Mouse (Mus musculus) heart, postnatal 4 days (tissue): ENCODE measurements around the gene Fut8. TPM values are rescaled to one million over a fixed set of nuclear protein-coding genes. Genes with fewer than 3 reads are reported as not detected.

Experiments used
- DNase-seq: peaks from one replicate; pipeline ENCODE4 v3.0.0; 2021
- total RNA-seq, 2 experiments: library from RNA; stranded (reverse); gene quantifications; 2 replicates each; pipeline ENCODE4 v1.2.3; 2021

Gene Fut8
- total RNA-seq, 2 experiments from 2014 or later, result 21.9 to 22.3 TPM

DNA sequence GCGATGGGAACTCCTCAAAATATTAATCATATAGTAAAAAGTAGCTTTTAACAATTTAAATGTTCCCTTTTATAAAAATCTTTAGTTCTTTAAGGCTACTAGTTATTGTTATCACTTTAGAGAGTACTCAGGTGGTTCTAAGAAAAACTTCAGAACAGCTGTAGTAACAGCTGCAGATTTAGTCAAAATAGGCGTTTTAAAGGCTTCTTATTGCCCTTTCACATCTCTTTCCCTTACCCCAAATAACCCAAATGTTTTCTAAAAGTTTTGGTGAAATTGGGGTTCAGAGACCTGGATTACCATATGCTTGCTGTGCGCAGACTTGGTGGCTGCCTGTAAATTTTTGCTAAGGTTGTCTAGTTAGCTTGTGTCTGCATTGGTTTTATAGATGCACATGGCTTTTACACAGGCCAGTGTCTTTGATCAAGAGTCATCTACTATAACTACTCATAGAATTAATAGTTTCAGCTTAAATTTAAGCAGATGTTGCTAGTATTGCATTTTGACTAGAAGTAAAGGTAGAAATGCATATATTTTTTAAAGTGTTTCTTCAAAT, 68.9 kb downstream of the Fut8 start:
- DNase-seq, result no peak

GRCm38 (mm10) chr12:77309507-77309906, 71.6 kb downstream of the Fut8 start:
- no peak for DNase-seq

DNA sequence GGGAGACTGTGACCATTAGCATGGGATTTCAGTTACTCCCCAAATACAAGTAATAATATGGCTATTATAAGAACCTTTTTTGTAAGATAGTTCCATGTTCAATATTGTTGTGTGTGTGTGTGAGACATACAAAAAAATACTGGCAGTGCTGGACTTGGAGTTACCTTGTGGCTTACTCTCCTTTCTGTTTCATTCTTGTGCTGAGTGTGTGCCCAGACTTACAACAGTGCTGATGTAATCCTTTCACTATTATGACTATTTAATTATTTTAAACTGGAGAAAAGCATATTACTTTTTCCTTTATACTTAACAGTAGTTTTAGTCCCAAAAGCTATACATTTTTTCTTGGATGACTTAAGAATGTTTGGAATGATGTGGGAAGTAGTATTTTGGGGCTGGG, 75.6 kb downstream of the Fut8 start:
- no peak for DNase-seq

DNA sequence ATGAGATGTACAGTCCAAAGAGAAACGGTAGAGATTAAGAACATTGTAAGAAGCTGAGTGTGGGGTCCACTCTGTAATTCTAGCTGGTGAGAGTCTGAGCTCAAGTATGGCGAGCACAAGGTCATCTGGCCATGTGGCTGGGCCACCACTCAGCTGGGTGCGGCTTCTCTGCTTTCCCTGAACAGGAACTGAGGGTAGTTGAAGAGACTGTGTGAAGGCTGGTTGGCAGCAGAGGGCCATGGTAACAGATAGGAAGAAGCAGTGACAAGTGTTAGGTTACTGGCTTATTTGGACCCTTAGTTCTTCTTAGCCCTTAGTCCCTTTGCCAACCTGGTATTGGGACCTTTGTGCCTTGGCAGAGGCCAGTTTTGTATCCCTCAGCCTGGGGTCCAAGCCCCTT, 86.2 kb downstream of the Fut8 start:
- DNase-seq, result no peak

GRCm38 (mm10) chr12:77346521-77346920, 108.6 kb downstream of the Fut8 start:
- no peak for DNase-seq

GRCm38 (mm10) chr12:77349543-77349942, 111.6 kb downstream of the Fut8 start:
- DNase-seq, result no peak

- DNase-seq, result no peak
These were observed 177.8 kb downstream of the Fut8 start for GRCm38 (mm10) chr12:77415720-77416119.

- no peak for DNase-seq
These were observed 183.9 kb downstream of the Fut8 start for GRCm38 (mm10) chr12:77421667-77422393.

- DNase-seq, result no peak
These were observed 188.2 kb downstream of the Fut8 start for GRCm38 (mm10) chr12:77426093-77426492.

DNA sequence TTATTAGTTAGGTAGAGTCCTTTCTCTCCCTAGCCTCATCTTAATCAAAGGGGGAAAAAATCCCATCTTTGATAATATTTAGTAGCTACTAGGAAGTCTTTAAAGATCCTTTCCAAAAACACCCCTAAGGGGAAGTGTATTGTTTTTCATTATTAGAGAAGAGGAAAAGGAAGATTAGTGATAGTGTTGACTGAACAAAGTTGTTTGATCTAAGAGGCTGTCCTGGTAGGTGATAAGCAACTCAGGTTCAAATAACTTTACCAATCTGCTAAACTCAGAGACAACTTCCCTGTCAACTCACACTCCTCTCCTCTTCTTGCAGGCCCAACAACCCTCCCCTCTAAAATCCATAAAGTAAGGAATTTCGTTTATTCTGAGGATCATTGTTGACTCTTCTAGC, 190.2 kb downstream of the Fut8 start:
- DNase-seq, result no peak

DNA sequence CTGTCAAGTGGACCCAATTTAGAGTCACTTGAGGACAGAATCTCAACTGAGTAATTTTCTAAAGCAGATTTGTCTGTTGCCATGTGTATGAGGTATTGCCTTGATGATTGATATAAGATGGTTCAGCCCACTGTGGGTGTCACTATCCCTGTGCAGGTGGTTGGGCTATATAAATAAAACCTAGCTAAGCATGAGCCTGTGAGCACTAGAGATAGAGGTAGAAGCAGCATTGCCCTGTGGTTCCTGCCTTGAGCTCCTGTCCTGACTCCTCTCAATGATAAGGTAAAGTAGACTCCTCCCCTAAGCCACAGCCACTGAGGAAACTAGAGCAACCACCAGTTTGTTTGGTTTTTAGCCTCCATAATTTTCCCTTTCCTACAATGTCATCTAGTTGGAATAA, 191.5 kb downstream of the Fut8 start:
- no peak for DNase-seq

DNA sequence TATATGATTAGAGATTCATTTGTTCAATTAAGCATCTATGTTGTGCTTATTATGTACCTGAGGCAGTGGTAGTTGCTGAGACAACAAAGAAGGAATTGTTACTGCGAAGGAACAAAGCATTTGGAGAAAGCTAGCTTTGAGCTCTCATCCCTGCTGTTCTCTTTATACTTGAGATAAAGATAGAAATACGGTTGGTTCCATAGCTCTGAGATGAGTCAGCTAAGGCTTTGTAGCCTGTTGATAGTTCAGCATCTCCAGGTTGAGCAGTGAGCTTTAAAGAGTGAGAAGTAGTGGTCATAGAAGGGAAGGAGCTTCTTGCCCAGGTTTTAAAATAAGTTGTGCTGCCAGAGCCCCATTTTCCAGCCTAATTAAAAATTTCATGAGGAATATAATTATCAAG, 198.8 kb downstream of the Fut8 start:
- no peak for DNase-seq

GRCm38 (mm10) chr12:77450816-77451215, 212.9 kb downstream of the Fut8 start:
- DNase-seq, result no peak

DNA sequence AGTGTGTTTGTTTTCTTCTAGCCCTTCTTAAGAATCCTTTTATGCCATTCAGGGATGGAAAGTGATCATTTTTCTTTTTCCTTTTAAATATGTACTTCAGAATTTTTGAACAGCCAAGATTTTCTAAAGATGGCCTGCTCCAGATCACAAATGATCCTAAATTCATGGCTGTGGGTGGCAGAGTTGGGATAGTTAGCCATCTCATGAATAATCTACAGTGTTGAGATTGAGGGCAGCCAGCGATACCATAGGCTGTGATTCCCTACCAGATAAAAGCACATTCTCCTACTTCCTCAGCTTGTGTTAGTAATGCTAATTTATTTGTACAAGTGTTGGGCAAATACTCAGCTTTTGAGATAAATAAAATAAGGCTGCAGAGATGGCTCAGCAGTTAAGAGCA, 228.3 kb downstream of the Fut8 start:
- DNase-seq, result no peak

DNA sequence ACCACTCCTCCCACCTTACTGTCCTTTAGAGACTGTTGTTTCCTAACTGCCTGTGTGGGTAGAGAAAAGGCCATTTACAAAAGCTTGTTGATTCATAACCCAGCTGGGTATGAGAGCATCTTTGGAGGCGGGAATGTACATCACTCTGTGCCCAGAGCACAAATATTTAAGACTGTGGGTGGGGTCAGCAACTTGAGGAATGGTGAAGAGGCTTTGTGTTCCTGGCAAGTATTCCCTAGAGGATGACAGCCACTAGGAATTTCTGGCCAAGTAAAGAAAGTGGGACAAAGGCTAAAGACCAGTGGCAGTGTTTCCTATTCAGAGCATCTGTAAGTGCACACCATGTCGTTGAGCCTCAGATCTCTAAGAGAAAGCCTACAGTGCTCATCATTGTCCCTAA, 242.0 kb downstream of the Fut8 start:
- DNase-seq, result no peak

GRCm38 (mm10) chr12:77481153-77481552, 243.2 kb downstream of the Fut8 start:
- no peak for DNase-seq

DNA sequence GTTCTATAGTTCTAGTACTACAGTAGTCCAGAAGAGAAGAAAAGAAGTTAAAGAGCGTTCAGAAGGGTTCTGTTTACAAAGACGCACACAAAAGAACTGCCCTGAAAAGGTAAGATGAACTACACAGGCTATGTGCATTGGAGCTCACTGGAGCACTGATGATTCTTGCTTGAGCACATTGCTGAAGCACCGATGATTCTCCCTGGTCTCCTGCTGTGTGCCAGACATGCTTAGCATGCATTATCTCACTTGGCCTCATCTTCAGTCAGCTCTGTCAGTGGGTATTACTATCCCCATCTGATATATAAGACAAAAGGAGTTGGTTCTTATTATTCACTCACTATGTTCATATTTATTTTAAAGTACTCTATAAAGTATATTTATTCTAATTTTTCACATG, 243.9 kb downstream of the Fut8 start:
- DNase-seq, result no peak

DNA sequence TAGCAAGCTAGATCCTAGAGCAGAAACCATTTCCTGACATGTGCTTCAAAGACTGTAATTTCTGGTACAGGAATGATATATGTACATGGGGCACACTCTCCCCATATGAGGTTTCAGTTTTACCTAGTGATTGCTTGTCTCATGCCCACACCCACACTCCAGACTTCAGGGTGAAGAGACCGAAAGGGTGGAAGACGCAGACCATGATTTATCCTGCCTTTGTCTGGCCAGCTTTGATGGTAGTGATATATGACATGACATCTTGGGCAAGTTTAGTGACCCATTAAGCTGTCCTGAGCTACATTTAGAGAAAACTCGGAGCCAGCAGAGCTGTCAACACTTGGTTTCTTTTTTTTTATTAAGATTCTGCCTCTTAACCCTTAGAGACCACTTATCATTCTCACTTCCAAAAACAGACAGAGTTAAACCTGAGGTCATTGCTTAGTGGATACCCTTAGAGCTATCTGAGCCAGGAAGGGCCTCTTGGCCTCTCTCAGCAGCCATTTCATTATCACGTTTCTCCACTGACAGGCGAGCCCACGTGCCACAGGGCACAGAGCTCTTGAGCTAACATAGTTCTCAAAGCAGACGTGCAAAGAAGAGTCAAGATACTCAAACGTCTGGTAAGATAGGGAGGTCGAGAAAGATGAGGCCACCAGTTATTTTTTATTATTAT, 245.4 kb downstream of the Fut8 start:
- DNase-seq, result peak; percentile 21

GRCm38 (mm10) chr12:77484761-77485160, 246.8 kb downstream of the Fut8 start:
- DNase-seq, result no peak

DNA sequence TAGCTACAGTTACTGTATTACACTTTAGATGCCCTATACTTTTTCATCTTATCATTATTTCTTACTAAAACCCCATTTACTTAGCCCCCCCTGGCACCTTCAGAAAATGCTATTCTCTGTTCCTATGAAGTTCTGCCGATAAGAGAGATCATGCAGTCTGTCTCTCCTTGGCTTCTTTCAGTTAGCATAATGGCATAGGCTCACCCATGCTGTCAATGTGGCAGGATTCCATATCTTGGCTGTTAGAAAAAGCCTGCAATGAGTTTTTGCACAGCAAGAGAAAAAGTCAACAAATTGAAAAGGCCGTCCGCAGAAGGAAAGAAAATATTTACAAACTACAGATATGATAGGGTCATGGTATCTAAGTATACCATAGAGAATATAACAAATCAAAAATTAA, 253.6 kb downstream of the Fut8 start:
- DNase-seq, result no peak

- DNase-seq, result no peak
These were observed 257.9 kb downstream of the Fut8 start for GRCm38 (mm10) chr12:77495781-77496180.

- DNase-seq, result no peak
These were observed 260.2 kb downstream of the Fut8 start for GRCm38 (mm10) chr12:77498153-77498552.

DNA sequence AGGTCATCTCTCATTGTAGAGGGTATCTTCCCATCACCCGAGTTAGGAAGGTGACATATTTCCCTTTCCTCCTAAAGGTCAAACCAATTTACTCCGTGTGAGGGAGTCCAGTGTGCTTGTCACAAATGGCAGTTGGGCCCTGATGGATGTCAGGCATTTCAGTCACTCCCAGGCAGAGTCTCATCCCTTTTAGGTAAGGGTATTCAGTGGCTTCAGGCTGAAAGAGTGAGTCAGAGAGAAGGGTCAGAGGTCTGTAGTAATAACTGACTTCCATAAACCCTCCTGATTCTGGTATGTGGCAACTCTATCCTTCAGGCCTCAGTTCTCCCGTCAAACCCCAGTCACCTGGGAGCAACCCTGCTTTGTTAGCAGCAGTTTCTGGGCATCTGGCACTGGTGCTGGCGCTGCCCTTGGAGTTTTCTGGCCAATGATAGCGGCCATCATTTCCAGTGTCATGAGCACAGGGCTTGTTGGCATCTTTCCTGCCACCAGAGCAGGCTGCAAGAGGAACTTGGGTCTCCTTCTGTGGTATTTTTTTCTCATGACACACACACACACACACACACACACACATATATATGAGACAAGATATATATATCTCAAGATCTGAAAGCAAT, 262.6 kb downstream of the Fut8 start:
- no peak for DNase-seq
